Mouse (Mus musculus) adrenal gland (tissue): ENCODE data around the gene Babam1.
"Not testable (repeated sequence)": the region's sequence is repeated elsewhere in the genome, so short reads cannot be mapped to it uniquely, and the experiment has no call there.

ENCODE experiments used
- intact Hi-C: fragments of 180-260 bp; cut with DNase I; formaldehyde crosslinking; loops from one replicate; pipeline ENCODE4 v1.15.1; 2025

The Babam1 gene

DNA sequence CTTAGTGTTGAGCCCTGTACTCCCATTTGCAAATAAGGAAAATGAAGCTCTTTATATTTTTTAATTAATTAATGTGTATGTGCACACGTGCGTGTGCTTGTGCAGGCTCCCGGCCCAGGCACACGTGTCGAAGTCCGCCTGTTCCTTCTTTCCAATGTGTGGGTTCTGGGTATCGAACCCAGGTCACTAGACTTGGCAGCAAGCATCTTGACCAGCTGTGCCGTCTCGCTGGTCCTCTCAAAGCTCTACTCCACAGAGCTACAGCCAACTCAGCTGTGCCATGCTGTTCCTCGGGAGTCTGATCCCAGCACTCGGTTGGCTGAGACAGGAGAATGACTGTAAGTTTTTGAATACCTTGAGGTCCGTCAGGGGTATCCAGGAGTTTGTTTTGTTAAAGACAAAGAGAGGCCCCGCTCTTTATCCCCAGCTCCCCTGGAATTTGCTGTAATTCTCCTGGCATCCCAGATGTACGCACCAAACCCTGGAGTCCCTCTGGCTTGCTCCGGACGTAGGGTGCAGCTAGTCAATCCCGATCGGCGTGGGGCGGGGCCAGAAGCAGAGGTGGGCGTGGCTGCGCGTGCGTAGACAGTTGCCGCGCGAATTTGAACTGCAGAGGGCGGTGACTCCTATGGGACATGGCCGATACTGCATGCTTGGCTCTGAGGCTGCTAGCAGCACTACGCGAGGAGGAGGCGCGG lies 8.9 kb downstream of the Babam1 start, which contains the start of gene Ankle1:
Gene Ankle1 (plus strand): TSS at position 610 of the 698 bp plus-strand sequence.
- intact Hi-C loops, result loop anchor here (2.0 kb wide), 1 partner anchor 39 kb away; the partner anchor contains the start of gene Use1

DNA sequence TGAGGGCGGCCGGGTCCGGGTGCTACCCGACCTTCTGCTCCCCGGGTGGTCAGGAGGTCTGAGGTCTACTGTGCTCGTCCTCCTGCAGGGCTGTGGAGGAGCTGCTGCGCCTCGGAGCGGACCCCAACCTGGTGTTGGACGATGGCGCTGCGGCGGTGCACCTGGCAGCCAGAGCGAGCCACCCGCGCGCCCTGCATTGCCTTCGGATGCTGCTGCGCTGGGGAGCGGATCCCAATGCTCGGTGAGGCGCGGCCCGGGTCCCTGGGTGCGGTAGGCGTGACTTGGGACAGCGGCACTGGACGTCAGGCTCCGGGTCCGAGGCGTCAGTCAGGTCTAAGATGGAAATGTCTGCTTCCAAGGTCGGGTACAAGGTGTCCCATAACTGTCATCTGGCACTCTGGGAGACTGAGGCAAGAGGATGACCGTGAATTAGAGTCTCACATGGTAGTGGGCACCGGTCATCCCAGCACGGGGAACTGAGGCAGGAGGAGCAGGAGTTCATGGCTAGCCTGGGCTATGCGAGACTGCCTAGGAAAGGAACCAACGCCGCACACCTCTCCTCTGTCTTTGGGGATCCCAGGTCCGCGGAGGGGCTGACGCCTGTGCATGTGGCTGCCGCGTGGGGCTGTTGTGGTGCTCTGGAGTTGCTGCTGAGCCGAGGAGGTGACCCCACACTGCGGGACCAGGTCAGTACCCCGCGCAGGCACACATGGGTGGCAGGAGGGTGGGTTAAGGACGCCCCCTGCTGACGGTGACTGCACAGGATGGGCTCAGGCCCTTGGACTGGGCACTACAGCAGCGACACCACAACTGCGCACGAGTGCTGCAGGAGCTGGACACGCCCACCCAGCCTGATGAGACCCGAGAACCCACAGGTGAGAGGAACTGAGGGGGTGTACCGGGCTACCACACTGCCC lies 9.7 kb downstream of the Babam1 start:
- intact Hi-C loops, result loop anchor here (2.0 kb wide), 1 partner anchor 40 kb away; the partner anchor contains the start of gene Use1

DNA sequence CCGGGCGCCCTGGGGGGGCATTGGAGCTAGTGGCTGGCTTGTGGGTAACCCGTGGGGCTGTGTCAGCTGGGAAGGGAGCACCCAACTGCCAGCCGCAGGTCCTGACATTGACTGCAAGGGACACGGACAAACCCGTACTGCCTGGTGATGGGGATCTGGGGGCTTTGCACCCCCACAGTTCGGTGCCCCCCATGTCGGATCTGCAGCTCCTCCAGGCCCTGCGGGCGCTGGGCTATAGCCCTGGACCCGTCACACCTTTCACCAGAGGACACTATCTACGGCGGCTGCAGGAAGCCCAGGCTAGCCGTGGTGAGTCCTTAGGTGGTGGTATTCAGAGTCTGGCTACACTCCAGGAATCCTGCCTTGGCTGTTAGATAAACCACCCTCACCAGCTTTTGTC lies 10.8 kb downstream of the Babam1 start:
- intact Hi-C loops, result loop anchor here (2.0 kb wide), 1 partner anchor 41 kb away; the partner anchor contains the start of gene Use1

DNA sequence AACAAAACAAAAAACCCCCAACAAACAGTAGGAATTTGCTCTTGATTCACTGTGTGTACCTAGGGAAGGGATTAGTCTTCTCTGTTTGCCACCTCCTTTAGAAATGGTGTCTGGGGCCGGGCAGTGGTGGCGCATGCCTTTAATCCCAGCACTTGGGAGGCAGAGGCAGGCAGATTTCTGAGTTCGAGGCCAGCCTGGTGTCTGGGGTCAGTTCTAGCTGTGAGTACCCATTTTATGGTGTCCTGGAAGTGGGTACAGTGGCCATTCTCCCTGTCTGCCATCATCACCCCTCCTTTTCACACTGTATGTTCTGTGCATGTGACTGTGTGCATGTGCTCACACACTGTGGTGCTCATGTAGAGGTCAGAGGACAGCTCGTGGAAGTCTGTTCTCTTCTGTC lies 11.6 kb downstream of the Babam1 start:
- intact Hi-C loops, result no loop called here

DNA sequence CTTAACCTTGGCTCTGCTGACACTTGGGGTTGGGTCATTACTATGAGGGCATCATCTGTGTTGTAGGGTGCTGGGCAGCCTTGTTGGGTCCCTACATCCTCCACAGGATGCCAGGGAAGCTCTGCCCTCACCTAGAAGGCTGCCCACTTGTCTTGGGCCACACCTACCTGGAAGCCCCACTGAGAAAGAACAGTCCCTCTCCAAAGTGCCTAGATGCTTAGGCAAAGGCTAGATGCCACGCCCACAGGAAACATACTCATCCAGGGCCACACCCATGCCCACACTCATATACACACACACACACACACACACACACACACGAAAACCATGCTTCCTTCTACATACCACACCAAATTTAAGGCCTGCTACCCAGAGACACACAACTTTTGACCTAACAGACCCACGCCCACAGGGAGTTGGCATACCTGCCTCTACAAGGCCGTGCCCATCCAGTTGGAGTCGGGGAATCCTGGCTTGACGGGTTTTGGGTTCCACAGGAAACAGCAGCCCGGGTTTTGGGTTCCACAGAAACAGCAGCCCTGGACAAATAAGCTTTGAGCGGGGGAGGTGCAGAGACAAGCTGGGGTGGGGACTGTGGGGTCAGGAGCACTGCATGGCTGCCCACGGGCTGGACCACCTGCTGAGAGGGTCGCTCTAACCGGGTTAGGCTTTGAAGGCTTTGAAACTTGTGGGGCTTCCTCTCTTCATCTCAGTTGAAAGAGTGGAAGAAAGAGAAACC lies 15.0 kb downstream of the Babam1 start:
- intact Hi-C loops, result no loop called here

DNA sequence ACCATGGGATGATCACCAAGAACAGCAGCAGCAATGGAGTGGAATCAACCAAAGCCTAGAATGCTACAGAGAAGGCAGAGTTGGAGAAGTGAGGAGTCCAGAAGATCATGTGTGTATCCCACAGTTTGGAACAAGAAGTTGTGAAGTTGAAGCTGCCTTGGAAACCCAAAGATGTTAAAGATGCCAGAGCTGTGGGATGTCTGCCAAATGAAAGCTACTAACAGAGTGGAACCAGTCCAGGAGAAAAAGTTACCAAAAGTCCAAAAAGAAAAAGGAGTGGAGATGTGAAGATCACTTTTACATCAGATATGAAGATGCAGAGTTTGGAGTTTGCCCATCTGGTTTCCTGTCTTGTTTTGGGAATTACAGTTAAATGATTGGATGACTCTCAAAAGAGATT lies 25.5 kb downstream of the Babam1 start:
- intact Hi-C loops, result no loop called here

DNA sequence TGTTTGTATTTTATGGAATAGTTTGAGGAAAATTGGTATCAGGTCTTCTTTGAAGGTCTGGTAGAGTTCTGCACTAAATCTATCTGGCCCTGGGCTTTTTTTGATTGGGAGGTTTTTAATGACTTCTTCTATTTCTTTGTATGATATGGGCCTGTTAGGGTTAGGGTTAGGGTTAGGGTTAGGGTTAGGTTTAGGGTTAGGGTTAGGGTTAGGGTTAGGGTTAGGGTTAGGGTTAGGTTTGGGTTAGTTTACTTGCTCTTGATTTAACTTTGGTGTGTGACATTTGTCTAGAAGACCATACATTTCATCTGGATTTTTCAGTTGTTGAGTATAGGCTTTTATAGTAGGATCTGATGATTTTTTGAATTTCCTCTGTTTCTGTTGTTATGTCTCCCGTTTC lies 36.3 kb downstream of the Babam1 start:
- intact Hi-C loops, result not testable (repeated sequence)

DNA sequence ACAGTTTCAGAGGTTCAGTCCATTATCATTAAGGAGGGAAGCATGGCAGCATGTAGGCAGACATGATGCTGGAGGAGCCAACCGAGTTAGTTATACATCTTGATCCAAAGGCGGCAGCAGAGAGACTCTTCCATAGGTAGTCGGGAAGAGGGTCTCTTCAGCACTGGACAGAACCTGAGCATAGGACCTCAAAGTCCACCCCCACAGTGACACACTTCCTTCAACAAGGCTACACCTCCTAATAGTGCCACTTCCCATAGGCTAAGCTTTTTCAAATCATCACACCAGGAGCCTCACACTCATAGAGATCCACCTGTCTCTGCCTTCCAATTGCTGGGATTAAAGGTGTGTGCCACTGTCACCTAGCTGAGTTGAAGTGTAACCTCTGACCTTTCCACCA lies 40.4 kb downstream of the Babam1 start:
- intact Hi-C loops, result no loop called here

DNA sequence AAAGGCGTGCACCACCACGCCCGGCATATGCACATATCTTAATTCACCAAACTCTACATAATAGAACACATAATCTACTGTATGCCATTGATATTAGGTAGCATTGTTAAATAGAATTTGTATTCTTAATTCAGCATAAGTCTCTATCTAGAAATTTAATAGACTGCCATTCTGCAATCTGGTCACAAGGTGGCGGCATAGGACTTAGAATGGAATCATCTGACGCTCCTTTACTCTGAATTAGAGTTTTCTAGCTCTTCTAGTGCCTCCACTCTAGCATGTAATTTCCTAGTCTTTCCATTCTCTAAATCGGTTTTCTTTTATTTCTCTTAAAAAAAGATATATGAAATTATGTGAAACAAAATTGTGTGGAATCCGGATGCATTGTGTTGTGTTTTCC lies 44.7 kb downstream of the Babam1 start:
- intact Hi-C loops, result loop anchor here (2.0 to 10.0 kb wide), 2 partner anchors 79 to 213 kb away; no protein-coding TSS in a partner anchor

DNA sequence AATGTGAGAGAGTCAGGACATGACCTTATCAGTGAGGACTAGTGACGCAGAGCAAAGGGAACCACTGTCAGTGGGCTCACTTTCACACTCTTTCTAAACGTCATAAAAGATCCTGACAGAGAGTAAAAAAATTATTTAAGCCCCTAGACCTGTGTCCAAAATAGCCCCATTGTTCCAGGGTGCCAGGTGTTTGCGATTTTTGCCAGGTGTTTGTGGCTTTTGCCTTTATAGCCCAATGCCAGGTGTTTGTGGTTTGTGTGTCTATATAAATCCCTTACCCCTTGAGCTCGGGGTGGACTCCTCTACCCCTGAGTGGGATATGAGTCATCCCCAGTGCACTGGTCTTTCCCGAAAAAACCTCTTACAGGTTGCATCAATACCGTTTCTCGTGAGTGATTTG lies 48.4 kb downstream of the Babam1 start:
- intact Hi-C loops, result loop anchor here (10.0 kb wide), 1 partner anchor 210 kb away; no protein-coding TSS in a partner anchor

DNA sequence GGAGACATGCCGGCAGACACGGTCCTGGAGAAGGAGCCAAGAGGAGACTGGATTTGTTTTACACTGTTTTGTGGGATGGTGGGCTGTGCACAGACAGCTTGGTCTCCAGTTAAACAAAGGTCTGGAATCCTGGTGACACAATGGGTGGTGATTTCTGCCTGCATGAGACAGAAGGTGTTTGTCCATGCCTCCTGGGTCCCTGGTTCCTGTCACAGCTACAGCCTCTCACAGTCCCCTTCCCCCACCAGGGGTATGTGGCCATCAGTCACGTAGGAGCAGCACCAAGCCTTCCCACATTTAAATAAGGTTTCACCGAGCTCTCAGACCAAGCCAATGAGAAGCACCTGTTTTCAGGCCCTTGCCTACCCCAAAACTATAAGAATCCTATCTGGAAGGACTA lies 54.7 kb downstream of the Babam1 start:
- intact Hi-C loops, result no loop called here

DNA sequence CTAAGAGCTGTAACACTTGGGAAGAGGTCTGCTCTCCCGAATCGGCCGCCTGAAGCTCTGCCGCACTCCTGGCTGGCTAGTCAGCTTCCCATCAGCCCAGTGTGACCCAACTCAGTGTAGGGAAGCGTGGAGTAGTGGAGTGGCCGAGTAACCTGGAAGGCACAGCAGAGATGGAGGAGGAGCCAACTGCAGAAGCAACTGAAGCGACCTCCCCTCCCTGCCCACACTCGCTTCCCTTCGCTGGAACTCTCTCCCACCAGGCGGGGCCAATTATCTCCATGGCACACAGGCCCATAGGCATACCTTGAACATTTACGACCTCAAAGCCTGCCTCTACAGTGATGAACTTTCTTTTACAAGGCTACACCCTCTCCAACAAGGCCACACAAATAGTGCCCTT lies 55.1 kb downstream of the Babam1 start:
- intact Hi-C loops, result no loop called here

DNA sequence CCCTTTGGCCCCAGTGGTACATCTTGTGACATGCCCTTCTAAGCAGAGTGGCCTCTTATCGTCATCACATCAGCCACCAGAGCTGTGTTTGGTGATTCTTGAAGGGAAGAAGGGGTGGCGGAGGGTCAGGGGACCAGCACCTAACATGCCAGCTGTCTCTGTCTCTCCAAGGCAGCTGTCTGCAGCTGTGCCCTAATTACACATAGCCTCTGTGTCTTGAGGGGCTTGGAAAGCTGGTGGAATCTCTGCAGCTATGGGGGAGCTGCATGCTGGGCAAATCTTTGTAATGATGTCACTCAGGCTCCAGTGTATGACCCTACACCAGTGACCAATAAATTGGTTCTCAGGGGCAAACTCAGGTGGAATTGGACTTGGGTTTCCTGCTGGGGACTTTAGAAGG lies 56.0 kb downstream of the Babam1 start:
- intact Hi-C loops, result no loop called here
